Mouse (Mus musculus) right cerebral cortex, postnatal 4 days (tissue): Measurements from ENCODE around the gene Olfr1102.

Experiments
- DNase-seq: peaks from one replicate; pipeline ENCODE4 v3.0.0-alpha.2; 2022

Gene Olfr1102

GRCm38 (mm10) chr2:86998098-86998497 is at the start of gene Olfr1102:
Gene Olfr1102, plus strand, starts transcription at chr2:86998398.
- DNase-seq = no peak

GRCm38 (mm10) chr2:86960593-86960992 is 37.6 kb upstream of the Olfr1102 start, which contains the start of gene Olfr1099:
Gene Olfr1099, minus strand, starts transcription at chr2:86960693.
- no peak for DNase-seq

GRCm38 (mm10) chr2:86979854-86980253 is 18.3 kb upstream of the Olfr1102 start, which contains the start of gene Olfr1100:
Gene Olfr1100, minus strand, starts transcription at chr2:86979954.
- DNase-seq = no peak

- DNase-seq = no peak
Observed at GRCm38 (mm10) chr2:86991121-86991520, 7.1 kb upstream of the Olfr1102 start, which contains the start of gene Olfr1101. Gene Olfr1101, minus strand, starts transcription at chr2:86991221.

GRCm38 (mm10) chr2:87026980-87027379 is 28.8 kb downstream of the Olfr1102 start, which contains the start of gene Olfr1104:
Gene Olfr1104, minus strand, starts transcription at chr2:87027080.
- DNase-seq = no peak

DNA sequence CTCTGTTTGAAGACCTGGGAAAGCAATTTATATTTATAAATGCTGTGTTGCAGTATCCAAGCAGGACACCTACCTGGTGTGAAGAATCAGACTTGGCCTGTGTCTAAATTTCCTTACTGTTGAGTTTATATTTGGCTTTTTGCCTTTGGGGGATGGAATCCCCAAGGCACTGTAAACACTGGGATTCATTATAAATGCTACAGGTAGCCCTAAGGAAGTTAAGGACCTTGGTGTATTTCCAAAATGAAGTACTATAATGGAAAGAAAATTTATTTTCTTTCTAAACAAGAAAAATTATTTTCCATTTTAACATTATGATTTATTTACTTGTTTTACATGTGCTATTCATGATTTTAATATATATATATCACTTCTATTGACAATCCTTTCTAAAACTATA is 38.2 kb downstream of the Olfr1102 start, which contains the start of gene Olfr1105:
TSS of gene Olfr1105 (minus strand) at position 101 of the 400 bp plus-strand sequence.
- no peak for DNase-seq

DNA sequence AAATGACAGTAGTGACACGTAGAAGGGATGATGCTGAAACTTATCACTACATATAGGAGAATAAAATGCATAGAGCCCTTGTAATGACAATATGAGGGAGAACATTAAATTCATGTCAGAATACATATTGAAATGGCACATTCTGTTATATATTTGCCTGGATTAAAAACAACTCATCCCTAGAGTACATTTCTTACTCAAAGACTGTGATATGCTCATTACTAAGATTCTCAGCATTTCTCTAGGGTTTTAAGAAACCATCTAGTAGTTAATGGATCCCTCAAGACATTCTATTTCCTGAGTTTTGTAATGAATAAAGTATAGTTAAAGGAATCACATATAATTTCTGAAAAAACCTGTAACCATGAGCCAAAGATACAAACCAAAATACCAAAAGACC is 54.0 kb downstream of the Olfr1102 start, which contains the start of gene Olfr1106:
TSS of gene Olfr1106 (minus strand) at position 101 of the 400 bp plus-strand sequence.
- no peak for DNase-seq
